Mouse (Mus musculus) kidney, embryonic 16.5 days (tissue): ENCODE results near the gene Strbp. TPM values are rescaled to one million over a fixed set of nuclear protein-coding genes. Genes with fewer than 3 reads are reported as not detected.

ENCODE experiments used
- ATAC-seq: fragments of 200-750 bp; cut with Nextera tagmentation; 2 replicates; pipeline ENCODE4 v1.8.0; 2017; ENCODE audit warnings: moderate TSS enrichment; ENCODE audit not compliant: low FRiP score, low TSS enrichment
- H3K27ac ChIP-seq: fragments of 300-500 bp; sonication (generic); 2 replicates; pipeline ENCODE4 v1.5.1; 2014; ENCODE audit warnings: low read length
- H3K27me3 ChIP-seq: fragments of 300-500 bp; sonication (generic); 2 replicates; pipeline ENCODE4 v1.6.1; 2014; ENCODE audit warnings: low read length, control low read depth, mixed read lengths; ENCODE audit not compliant: insufficient read depth
- H3K36me3 ChIP-seq: fragments of 300-500 bp; sonication (generic); 2 replicates; pipeline ENCODE4 v1.6.1; 2014; ENCODE audit warnings: low read length, control low read depth, mixed read lengths; ENCODE audit not compliant: insufficient read depth
- H3K4me1 ChIP-seq: fragments of 300-500 bp; sonication (generic); 2 replicates; pipeline ENCODE4 v1.6.1; 2014; ENCODE audit warnings: low read length, control low read depth, mixed read lengths; ENCODE audit not compliant: insufficient read depth
- H3K4me2 ChIP-seq: fragments of 300-500 bp; sonication (generic); replicated peaks from 2 replicates; pipeline ENCODE4 v1.6.1; 2014; ENCODE audit warnings: low read depth, low read length
- H3K4me3 ChIP-seq: fragments of 300-500 bp; sonication (generic); 2 replicates; pipeline ENCODE4 v1.5.1; 2014; ENCODE audit warnings: mild to moderate bottlenecking, low read length
- H3K9ac ChIP-seq: fragments of 300-500 bp; sonication (generic); replicated peaks from 2 replicates; pipeline ENCODE4 v1.6.1; 2014; ENCODE audit warnings: low read length
- H3K9me3 ChIP-seq: fragments of 300-500 bp; sonication (generic); 2 replicates; pipeline ENCODE4 v1.6.1; 2016; ENCODE audit warnings: low read length, control low read depth
- WGBS: fragments of 180-500 bp; shearing (Covaris S2); extraction: QIAGEN DNeasy Blood & Tissue Kit; methylation state at CpG from one replicate; pipeline ENCODE4 v1.1.7; 2014; 5-methylcytosine and 5-hydroxymethylcytosine counted together
- polyA plus RNA-seq: library from polyadenylated mRNA; unstranded; fragments of >200 nt; fragmentation: Nextera tagmentation; extraction: Ambion mirVana; gene quantifications from 2 replicates; pipeline ENCODE4 v1.2.1, GENCODE M21; 2015

Gene Strbp
- 38.7 and 39.0 TPM in 2 replicates for polyA plus RNA-seq

DNA sequence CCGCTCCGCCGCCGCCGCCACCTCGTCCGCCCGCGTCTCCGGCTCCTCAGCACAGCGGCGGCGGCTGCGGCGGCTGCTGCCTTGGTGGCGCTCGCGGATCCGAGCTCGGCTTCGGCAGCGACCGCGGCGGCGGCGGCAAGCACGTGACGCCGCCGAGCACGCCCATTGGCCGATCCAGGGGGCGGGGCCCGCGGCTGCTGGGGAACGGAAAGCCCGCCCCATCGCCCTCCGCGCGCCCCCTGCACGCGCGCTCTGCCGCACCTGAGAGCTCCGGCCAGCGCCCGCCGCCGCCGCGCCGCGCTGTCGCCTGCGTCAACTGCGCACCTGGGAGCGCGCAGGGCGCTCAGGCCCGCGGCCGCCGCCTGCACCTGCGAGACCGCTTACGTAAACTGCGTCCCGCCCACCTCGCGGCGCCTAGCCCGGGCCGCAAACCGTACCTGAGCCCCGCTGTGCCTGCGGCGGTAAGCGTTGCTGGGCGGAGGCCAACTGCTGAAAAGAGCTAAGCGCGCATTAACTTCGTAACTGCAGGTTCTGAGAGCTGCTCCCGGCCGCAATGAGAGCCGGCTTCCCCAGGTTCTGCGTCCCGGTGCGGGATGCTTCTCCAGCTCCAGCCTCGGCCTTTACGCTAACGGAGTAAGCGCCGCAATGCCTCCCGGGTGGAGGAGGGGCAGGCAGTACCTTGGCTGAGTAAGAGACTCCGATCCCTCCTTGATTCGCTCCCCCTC, at the start of gene Strbp:
Gene Strbp (minus strand): TSS at position 630 of the 725 bp plus-strand sequence.
- H3K36me3 ChIP-seq = no peaks in the 10 kb centered on the region
- ATAC-seq = peak; percentile 95
- under 1% methylated on average over 70 of the region's 98 CpGs for WGBS

DNA sequence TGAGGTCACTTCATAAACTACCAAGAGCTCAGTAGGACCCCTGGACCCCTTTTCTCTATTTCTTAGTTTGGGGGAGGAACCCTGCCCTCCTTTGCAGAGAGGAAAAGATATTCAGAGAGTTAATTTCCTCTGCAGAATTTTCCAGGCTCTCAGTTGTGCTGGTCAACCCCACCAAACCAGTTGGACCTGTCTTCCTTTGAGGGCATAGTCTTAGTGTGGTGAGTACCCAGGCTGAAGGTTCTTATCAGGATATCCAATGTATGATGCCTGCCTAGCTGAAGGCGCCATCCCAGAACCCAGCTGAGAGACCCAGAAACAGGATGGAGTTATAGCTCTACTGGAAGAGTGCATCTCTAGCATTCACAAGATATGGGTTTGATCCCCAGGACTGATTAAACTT, 47.5 kb upstream of the Strbp start:
- Histone ChIP-seq H3K27ac (no peak overlapping the region), H3K4me1 (peaks cover 19% of the 10 kb centered on the region), H3K4me3 (no peak overlapping the region), H3K4me2 (no peak overlapping the region), H3K9me3 (no peaks in the 10 kb centered on the region), H3K36me3 (no peaks in the 10 kb centered on the region), H3K9ac (no peak overlapping the region), H3K27me3 (no peaks in the 10 kb centered on the region)
- 76% methylated on average over 1 of the region's 1 CpGs for whole genome bisulfite sequencing
- no peak for ATAC-seq

More for the DNA sequence above, at the start of gene Strbp:
- H3K9me3 ChIP-seq = no peaks in the 10 kb centered on the region
- peak within 1 kb of the TSS; percentile 96 for H3K9ac ChIP-seq
- H3K27me3 ChIP-seq = no peaks in the 10 kb centered on the region
- peak within 1 kb of the TSS; percentile 94 for H3K27ac ChIP-seq
- H3K4me3 ChIP-seq = peak within 1 kb of the TSS; percentile 100
- peak within 1 kb of the TSS; percentile 86 for H3K4me2 ChIP-seq
- peaks cover 16% of the 10 kb centered on the region for H3K4me1 ChIP-seq

DNA sequence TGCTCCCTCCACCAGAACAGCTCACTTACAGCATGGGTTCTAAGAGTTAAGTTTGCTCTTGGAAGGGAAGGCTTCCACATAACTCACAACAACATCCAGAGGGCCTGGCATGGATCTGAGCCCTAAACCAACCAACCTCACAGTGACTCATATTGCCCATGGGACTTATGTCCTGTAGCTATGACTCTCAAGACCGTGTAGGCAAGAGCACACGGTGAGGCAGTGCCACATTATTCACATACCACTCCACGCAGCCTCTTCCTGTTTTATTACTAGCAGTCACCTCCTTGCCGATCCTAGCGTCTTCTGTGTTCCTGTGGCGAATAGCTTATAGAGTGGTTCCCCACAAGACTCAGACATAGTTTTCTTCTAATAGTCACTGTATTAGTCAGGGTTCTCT, 45.7 kb upstream of the Strbp start:
- no peak overlapping the region for H3K27ac ChIP-seq
- no peak; the same call in 1 of the 2 replicates for ATAC-seq
- H3K4me1 ChIP-seq = peaks cover 19% of the 10 kb centered on the region
- no peaks in the 10 kb centered on the region for H3K36me3 ChIP-seq
- no peaks in the 10 kb centered on the region for H3K27me3 ChIP-seq
- no peak overlapping the region for H3K4me2 ChIP-seq
- H3K9ac ChIP-seq = no peak overlapping the region
- no peak overlapping the region for H3K4me3 ChIP-seq
- WGBS = 49% methylated on average over 6 of the region's 6 CpGs
- H3K9me3 ChIP-seq = no peaks in the 10 kb centered on the region

DNA sequence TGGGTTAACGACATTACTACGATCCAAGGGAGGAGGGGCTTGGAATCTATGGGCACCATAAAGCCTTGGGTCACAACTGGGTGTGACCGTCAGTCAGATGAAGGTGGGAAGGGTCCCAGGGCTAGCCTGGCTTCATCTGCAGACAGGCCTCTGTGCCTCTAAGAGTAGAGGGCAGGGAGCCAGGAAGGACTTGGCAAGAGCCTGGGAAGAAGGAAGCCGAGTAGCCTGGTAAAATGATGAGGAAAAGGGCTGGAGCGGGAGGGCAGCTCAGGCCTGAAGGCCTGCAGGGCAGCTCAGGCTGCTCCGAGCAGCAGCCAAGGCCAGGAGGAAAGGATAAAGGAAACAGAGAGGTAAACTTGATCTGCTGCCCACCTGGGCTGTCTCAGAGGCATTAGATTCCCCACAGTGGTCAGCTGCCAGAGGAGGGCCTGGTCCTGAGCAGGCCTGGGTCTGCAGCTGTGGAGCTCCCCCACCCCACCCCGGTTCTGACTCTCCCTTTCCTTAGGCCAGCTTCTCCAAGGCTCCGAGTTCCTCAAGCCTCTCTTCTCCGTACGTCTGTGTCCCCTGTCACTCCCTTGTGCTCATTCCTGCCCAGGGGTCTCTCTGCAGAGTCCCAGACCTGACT, 44.9 kb upstream of the Strbp start:
- peak; percentile 41; the same call in 1 of the 2 replicates for ATAC-seq
- Histone ChIP-seq H3K36me3 (no peaks in the 10 kb centered on the region), H3K4me2 (no peak overlapping the region), H3K4me3 (no peak overlapping the region), H3K27ac (no peak overlapping the region), H3K9me3 (no peaks in the 10 kb centered on the region), H3K9ac (no peak overlapping the region), H3K27me3 (no peaks in the 10 kb centered on the region), H3K4me1 (peaks cover 19% of the 10 kb centered on the region)
- 38% methylated on average over 10 of the region's 10 CpGs for WGBS

DNA sequence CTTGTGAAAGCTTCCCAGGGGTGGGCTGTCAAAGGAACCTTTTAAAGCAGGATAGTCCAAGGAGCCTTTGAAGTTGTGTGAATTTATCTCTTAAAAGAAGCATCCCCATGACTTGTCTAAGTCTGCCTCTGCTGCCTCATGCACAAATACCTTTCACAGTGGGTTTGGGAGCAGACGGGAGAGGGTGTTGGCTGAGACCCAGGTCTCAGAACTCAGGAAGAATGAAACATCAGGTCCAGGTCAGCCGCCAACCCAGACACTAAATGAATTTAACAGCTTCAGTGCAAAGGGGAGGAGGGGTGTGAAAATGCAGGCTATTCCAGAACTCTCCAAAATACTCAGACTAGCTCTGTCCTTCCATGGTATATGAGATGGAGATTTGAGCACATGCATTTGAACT, 44.2 kb upstream of the Strbp start:
- no peak overlapping the region for H3K4me3 ChIP-seq
- no peak for ATAC-seq
- peaks cover 19% of the 10 kb centered on the region for H3K4me1 ChIP-seq

DNA sequence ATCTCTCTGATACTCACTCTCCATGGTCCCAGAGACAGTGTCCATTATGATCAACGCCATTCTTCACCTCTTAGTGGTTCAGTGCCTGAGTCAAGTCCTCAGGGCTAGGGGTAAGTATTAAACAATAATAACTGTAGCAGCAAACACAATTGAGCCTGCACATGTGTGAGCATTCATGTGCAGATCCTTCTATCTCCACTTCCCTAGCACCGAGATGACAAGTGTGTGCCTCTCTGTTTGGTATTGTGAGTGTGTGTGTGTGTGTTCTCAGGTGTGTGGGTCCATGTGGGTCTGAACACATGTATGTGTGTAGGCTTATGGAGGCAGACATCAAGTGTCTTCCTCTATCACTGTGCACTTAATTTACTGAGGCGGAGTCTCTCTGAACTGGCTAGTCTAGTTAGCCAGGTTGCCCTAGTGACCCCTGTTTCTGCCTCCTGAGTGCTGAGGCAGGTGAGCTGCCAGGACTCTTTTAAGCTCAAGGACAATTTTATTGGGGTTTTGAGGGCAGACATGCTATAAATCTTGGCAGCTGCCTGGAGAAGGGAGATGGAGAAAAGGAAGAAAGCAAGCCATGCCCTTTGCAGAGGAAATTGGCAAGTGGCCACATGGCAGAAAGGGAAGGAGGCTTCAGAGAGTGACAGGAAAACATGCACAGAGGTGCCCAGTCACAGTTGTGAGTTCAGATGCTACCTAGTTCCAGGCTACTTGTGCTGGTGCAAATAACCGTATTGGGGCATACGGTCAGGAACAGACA, 42.8 kb upstream of the Strbp start:
- H3K4me2 ChIP-seq = no peak overlapping the region
- H3K9me3 ChIP-seq = no peaks in the 10 kb centered on the region
- peaks cover 19% of the 10 kb centered on the region for H3K4me1 ChIP-seq
- no peak overlapping the region for H3K27ac ChIP-seq
- no peak overlapping the region for H3K9ac ChIP-seq
- 87% methylated on average over 5 of the region's 5 CpGs for WGBS
- H3K27me3 ChIP-seq = 0 out of 2 replicates have a peak, but pooled peaks cover 2% of the 10 kb centered on the region
- H3K4me3 ChIP-seq = no peak overlapping the region
- no peak for ATAC-seq
- H3K36me3 ChIP-seq = no peaks in the 10 kb centered on the region

More for the DNA sequence above, 44.2 kb upstream of the Strbp start:
- H3K9me3 ChIP-seq = no peaks in the 10 kb centered on the region
- H3K36me3 ChIP-seq = no peaks in the 10 kb centered on the region
- H3K9ac ChIP-seq = no peak overlapping the region
- no peaks in the 10 kb centered on the region for H3K27me3 ChIP-seq
- no peak overlapping the region for H3K4me2 ChIP-seq
- no peak overlapping the region for H3K27ac ChIP-seq
- 54% methylated on average over 2 of the region's 2 CpGs for WGBS

DNA sequence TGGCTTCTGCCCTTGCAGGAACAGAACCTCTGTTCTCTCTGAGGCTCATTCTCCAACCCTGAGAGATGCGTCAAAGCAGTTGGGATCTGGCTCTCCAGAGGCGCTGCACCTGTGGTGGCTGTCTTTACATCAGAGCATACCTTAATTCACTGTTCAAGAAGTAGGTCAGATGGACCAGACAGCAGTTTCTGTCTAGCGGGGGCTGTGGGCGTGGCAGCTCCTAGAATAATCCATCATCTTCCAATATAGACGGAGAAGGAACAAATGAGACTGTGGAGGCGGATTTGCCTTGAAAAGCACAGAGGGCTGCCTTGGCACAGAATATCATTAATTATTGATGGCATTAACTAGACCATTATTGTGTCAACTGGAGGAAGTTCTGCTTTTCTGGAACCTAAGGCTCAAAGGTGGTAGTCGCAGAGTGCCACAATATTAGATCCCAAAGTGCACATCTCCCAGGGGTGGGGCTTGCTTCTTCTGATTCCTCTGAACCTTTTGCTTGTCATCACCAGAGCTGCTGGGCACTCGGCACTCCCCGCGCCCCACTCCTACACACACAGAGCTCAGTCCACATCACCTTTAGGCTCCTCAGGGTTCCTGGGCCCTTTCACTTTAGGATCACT, 41.2 kb upstream of the Strbp start:
- no peak overlapping the region for H3K27ac ChIP-seq
- 0 out of 2 replicates have a peak, but pooled peaks cover 2% of the 10 kb centered on the region for H3K27me3 ChIP-seq
- H3K4me1 ChIP-seq = peaks cover 19% of the 10 kb centered on the region
- H3K9me3 ChIP-seq = no peaks in the 10 kb centered on the region
- no peak overlapping the region for H3K4me2 ChIP-seq
- 84% methylated on average over 10 of the region's 10 CpGs for WGBS
- H3K4me3 ChIP-seq = no peak overlapping the region
- H3K36me3 ChIP-seq = no peaks in the 10 kb centered on the region
- H3K9ac ChIP-seq = no peak overlapping the region
- ATAC-seq = peak; percentile 20; the same call in 1 of the 2 replicates

DNA sequence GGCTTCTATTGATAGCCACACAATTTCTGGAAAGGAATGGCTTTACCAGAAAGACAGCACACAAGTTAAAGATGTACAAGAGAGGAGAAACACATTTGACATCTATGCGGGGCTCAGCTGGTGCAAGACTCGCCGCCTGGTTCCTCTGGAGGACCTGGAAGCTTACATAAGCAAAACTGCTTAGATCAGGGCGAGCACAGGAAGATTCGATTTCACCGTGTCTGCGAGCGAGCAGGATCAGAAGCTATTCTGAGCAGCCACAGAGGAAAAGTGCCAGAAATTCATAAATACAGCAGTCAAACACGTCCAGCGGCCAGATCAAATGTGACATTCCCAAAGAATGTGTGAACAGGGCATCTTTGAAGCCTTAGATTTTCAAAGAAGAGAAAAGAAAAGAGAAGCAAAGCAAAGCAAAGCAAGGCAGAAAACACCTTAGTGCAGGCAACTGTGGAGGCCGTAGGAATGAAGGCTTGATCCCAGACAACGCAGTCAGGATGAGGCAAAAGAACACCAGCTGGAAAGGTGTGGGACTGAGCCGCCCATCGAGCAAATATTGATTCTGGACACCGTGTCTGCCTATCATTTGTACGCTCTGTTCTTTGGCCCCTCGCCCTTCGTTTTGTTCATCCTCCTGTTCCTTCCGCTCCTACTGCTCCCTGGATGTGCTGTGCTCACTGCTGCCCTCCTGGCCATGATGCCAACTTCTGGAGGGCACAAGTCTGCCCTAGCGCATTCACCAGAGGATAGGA, 38.3 kb upstream of the Strbp start:
- 47% methylated on average over 20 of the region's 20 CpGs for WGBS
- Histone ChIP-seq H3K36me3 (no peaks in the 10 kb centered on the region), H3K27ac (no peak overlapping the region), H3K4me2 (no peak overlapping the region), H3K4me3 (no peak overlapping the region), H3K27me3 (0 out of 2 replicates have a peak, but pooled peaks cover 2% of the 10 kb centered on the region), H3K9ac (no peak overlapping the region), H3K9me3 (no peaks in the 10 kb centered on the region), H3K4me1 (peaks cover 5% of the 10 kb centered on the region; the same call in 1 of the 2 replicates)
- ATAC-seq = no peak

DNA sequence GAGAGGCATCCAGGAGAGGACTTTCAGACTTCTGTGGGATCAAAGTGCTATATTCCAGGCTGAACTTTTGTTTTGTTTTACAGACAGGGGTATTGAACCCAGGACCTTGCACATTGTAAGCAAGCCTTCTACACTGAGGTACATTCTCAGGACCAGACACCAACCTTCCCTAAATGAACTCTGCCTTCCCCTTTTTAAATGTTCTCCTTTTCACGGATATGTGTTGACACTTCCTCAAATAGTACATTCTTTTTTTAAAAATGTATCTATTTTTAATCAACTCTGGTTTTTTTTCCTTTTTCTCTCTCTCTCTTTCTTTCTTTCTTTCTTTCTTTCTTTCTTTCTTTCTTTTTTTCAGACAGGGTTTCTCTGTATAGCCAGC, 32.1 kb upstream of the Strbp start:
- no peak for ATAC-seq
- Histone ChIP-seq H3K36me3 (no peaks in the 10 kb centered on the region), H3K27me3 (no peaks in the 10 kb centered on the region), H3K27ac (no peak overlapping the region), H3K9me3 (no peaks in the 10 kb centered on the region), H3K4me3 (peak overlapping the region; percentile 12; the same call in 1 of the 2 replicates), H3K4me1 (peaks cover 10% of the 10 kb centered on the region), H3K4me2 (peak overlapping the region; percentile 46), H3K9ac (no peak overlapping the region)
- 63% methylated on average over 1 of the region's 1 CpGs for WGBS
